Mouse (Mus musculus): Measurements from ENCODE around the gene Abcc5. TPM values are rescaled to one million over a fixed set of nuclear protein-coding genes. Genes with fewer than 3 reads are reported as not detected.

Abcc5 gene
- polyA plus RNA-seq, 1 experiment from 2014 or later: 131 TPM

DNA sequence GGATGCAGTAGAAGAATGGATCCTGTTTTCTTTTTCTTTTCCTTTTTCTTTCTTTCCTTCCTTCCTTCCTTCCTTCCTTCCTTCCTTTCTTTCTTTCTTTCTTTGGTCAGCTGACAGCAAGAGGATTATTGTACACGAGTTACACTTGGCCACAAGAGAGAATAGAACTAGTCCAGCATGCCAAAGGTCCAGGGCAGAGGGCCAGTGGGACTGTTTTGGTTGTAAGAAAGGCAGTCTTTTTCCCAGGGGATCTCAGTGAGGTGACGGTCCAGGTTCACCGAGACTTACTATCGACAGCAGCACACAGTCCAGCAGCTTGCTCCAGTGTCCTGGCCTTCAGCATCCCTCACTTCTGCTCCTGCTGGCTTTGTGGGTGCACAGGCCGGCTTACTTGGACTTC, 97.9 kb downstream of the Abcc5 start:
- 95% methylated on average over 5 of the region's 5 CpGs for WGBS
- H3K36me3 ChIP-seq: peaks cover 37% of the 10 kb centered on the region
- no peak for ATAC-seq (ENCODE audit: low FRiP score, low read depth)

GRCm38 (mm10) chr16:20325286-20325685, 100.9 kb downstream of the Abcc5 start, which contains the start of gene Cyp2ab1:
Cyp2ab1 (minus strand) TSS chr16:20325404.
- H3K4me3 ChIP-seq: no peak within 1 kb of the TSS
- H3K9ac ChIP-seq: no peak within 1 kb of the TSS
- no peak within 1 kb of the TSS for H3K4me2 ChIP-seq (replicated peaks)
- H3K36me3 ChIP-seq: peaks cover 13% of the 10 kb centered on the region
- H3K9me3 ChIP-seq: no peaks in the 10 kb centered on the region
- no peaks in the 10 kb centered on the region for H3K4me1 ChIP-seq
- no peak within 1 kb of the TSS for H3K27ac ChIP-seq
- ATAC-seq (ENCODE audit: low FRiP score, low read depth): no peak
- 77% methylated on average over 5 of the region's 5 CpGs for WGBS
- H3K27me3 ChIP-seq (replicated peaks): no peaks in the 10 kb centered on the region

More for the DNA sequence above, 97.9 kb downstream of the Abcc5 start:
- H3K9me3 ChIP-seq: no peaks in the 10 kb centered on the region
- no peak overlapping the region for H3K9ac ChIP-seq
- no peak overlapping the region for H3K4me2 ChIP-seq (replicated peaks)
- H3K27me3 ChIP-seq (replicated peaks): no peaks in the 10 kb centered on the region
- no peak overlapping the region for H3K4me3 ChIP-seq
- H3K4me1 ChIP-seq: no peaks in the 10 kb centered on the region
- no peak overlapping the region for H3K27ac ChIP-seq

DNA sequence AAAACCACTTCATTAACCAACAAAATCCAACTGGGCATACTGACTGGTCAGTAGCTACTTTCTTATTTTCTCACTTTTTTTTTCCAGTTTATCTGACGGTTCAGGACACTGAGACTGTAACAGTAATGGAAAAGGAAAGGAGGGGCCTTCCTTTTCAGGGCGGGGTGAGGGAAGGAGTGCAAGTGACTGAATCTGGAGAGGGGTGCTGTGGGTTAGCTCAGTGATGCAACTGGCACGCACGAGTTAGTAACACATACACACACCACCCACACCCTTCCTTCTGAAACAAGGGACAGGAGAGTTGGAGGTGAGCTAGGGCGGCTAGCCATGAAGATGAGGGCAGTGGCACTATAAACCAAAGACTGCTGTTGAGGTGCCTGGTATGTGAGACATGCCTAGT, 102.3 kb downstream of the Abcc5 start:
- Histone ChIP-seq H3K36me3 (peaks cover 4% of the 10 kb centered on the region; the same call in 1 of the 2 replicates), H3K9me3 (no peaks in the 10 kb centered on the region), H3K27me3 (replicated peaks) (no peaks in the 10 kb centered on the region), H3K9ac (no peak overlapping the region), H3K27ac (no peak overlapping the region), H3K4me2 (replicated peaks) (no peak overlapping the region), H3K4me1 (no peaks in the 10 kb centered on the region), H3K4me3 (no peak overlapping the region)
- WGBS: 79% methylated on average over 5 of the region's 5 CpGs
- ATAC-seq (ENCODE audit: low FRiP score, low read depth): no peak

DNA sequence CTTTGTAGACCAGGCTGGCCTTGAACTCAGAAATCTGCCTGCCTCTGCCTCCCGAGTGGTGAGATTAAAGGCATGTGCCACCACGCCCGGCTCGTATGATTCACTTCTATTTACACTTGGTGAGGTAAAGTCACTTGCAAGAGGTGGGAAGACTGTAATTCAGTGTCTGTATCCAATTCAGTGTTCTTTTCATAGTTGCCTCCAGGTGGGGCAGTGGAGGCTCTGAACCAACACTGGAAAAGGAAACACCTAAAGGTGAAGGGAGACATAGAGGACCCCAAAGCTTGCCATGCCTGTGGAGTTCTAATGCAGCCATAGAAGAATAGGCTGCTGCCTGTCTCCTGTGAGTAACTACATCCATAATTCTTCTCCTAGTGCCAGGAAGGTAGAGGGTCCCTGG, 103.9 kb downstream of the Abcc5 start:
- Histone ChIP-seq H3K4me1 (no peaks in the 10 kb centered on the region), H3K9me3 (no peaks in the 10 kb centered on the region), H3K27me3 (replicated peaks) (no peaks in the 10 kb centered on the region), H3K9ac (no peak overlapping the region), H3K4me2 (replicated peaks) (no peak overlapping the region), H3K4me3 (no peak overlapping the region), H3K27ac (no peak overlapping the region), H3K36me3 (no peaks in the 10 kb centered on the region)
- ATAC-seq (ENCODE audit: low FRiP score, low read depth): no peak
- WGBS: 90% methylated on average over 4 of the region's 4 CpGs

- 93% methylated on average over 6 of the region's 6 CpGs for WGBS
- Histone ChIP-seq H3K27ac (no peak overlapping the region), H3K36me3 (no peaks in the 10 kb centered on the region), H3K4me1 (no peaks in the 10 kb centered on the region), H3K4me3 (no peak overlapping the region), H3K9me3 (no peaks in the 10 kb centered on the region), H3K4me2 (replicated peaks) (no peak overlapping the region), H3K9ac (no peak overlapping the region), H3K27me3 (replicated peaks) (no peaks in the 10 kb centered on the region)
- ATAC-seq (ENCODE audit: low FRiP score, low read depth): no peak
Observed at GRCm38 (mm10) chr16:20316770-20317169, 109.4 kb downstream of the Abcc5 start.

- WGBS: 91% methylated on average over 4 of the region's 4 CpGs
Observed at GRCm38 (mm10) chr16:20315266-20315665, 110.9 kb downstream of the Abcc5 start.

GRCm38 (mm10) chr16:20312272-20312671, 113.9 kb downstream of the Abcc5 start:
- Histone ChIP-seq H3K4me3 (no peak overlapping the region), H3K9ac (no peak overlapping the region)

More at GRCm38 (mm10) chr16:20315266-20315665, 110.9 kb downstream of the Abcc5 start:
- ATAC-seq (ENCODE audit: low FRiP score, low read depth): no peak
- Histone ChIP-seq H3K4me3 (no peak overlapping the region), H3K4me2 (replicated peaks) (no peak overlapping the region), H3K36me3 (no peaks in the 10 kb centered on the region), H3K4me1 (no peaks in the 10 kb centered on the region), H3K27ac (no peak overlapping the region), H3K27me3 (replicated peaks) (no peaks in the 10 kb centered on the region), H3K9ac (no peak overlapping the region), H3K9me3 (no peaks in the 10 kb centered on the region)

DNA sequence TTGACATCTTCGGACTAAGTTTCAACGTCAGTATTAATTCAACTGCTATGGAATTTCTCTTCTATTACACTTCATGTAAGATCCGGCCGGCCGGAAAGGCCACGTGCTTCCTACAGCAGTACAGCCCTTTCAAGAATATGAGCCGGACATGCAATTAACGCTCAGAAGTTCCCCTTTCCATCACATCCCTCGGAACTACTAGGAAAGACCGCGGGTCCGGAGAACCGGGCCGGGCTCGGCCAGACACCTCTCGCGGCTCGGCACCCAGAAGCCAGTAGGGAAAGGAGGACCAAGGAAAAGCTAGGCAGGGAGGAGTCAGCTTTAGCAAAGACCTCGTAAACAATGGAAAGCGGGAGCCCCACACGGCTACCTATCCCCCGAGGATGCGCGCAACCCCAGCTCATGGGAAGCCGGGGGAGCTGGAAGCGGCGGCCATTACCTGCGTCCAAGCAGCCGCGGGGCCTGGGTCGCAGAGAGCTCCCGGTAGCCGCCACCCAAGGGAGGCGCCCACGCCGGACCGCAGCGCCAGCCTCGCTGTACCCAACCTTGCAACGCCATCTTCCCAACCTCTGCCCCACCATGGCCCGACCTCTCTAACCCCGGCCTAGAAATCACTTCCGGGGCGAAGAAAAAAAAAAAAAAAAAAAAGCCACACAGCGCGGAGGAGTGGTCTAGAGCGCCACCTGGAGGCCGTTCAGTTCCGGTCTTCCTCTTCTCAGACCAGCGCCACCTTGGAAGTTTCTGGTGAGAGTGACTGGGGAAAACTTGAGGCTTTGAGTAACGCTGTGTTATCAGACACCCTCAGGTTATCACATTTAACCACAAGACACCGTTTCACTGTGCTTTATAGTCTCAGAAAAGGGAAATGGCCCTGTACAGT, 124.2 kb downstream of the Abcc5 start, which contains the start of gene Parl:
TSS of gene Parl (minus strand) at position 618 of the 880 bp plus-strand sequence.
- H3K4me2 ChIP-seq (replicated peaks): peak within 1 kb of the TSS; percentile 73
- peaks cover 18% of the 10 kb centered on the region for H3K4me1 ChIP-seq
- no peaks in the 10 kb centered on the region for H3K9me3 ChIP-seq
- peaks cover 10% of the 10 kb centered on the region for H3K36me3 ChIP-seq
- under 1% methylated on average over 52 of the region's 52 CpGs for WGBS
- no peak within 1 kb of the TSS for H3K27ac ChIP-seq
- peak; percentile 89 for ATAC-seq (ENCODE audit: low FRiP score, low read depth)
- H3K27me3 ChIP-seq (replicated peaks): no peaks in the 10 kb centered on the region
- peak within 1 kb of the TSS; percentile 86 for H3K4me3 ChIP-seq
- peak within 1 kb of the TSS; percentile 76 for H3K9ac ChIP-seq

More at GRCm38 (mm10) chr16:20312272-20312671, 113.9 kb downstream of the Abcc5 start:
- Histone ChIP-seq H3K27ac (no peak overlapping the region), H3K9me3 (no peaks in the 10 kb centered on the region), H3K4me1 (no peaks in the 10 kb centered on the region), H3K27me3 (replicated peaks) (no peaks in the 10 kb centered on the region), H3K36me3 (no peaks in the 10 kb centered on the region), H3K4me2 (replicated peaks) (no peak overlapping the region)
- WGBS: 64% methylated on average over 14 of the region's 14 CpGs
- no peak for ATAC-seq (ENCODE audit: low FRiP score, low read depth)

DNA sequence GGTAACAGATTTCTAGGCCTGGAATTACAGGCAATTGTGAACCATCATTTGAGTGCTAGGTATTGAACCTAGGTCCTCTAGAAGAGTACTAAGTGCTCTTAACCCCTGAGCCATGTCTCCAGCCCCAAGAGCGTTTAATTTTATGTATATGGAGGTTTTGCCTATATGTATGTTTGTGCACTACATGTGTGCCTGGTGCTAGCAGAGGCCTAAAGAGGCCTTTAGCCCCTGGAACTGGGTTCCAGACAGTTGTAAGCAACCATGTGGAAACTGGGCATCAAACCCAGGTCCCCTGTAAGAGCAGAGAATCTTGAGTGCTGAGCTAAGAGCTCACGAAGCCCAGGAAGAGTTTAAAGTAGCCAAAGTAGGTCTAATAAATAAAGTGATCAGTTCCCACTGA, 126.1 kb downstream of the Abcc5 start:
- Histone ChIP-seq H3K4me2 (replicated peaks) (peak overlapping the region; percentile 73; the same call in 1 of the 2 replicates), H3K27me3 (replicated peaks) (no peaks in the 10 kb centered on the region), H3K4me1 (peaks cover 18% of the 10 kb centered on the region), H3K36me3 (peaks cover 26% of the 10 kb centered on the region), H3K9me3 (no peaks in the 10 kb centered on the region), H3K4me3 (no peak overlapping the region), H3K27ac (no peak overlapping the region), H3K9ac (no peak overlapping the region)
- ATAC-seq (ENCODE audit: low FRiP score, low read depth): no peak
- 98% methylated on average over 2 of the region's 2 CpGs for WGBS

Other genes starting within 250 kb of the Abcc5 start
- gene Map6d1, start 185.0 kb downstream of the Abcc5 start, polyA plus RNA-seq (2016; fragmentation: Nextera tagmentation; extraction: Ambion mirVana): 1.5 TPM in 2 replicates
- gene Parl, start 124.0 kb downstream of the Abcc5 start, polyA plus RNA-seq (2016; fragmentation: Nextera tagmentation; extraction: Ambion mirVana): 91.7 and 98.8 TPM in 2 replicates
- gene Cyp2ab1, start 101.0 kb downstream of the Abcc5 start, polyA plus RNA-seq (2016; fragmentation: Nextera tagmentation; extraction: Ambion mirVana): not detected in 2 replicates
- gene Eif2b5, start 72.4 kb upstream of the Abcc5 start, polyA plus RNA-seq (2016; fragmentation: Nextera tagmentation; extraction: Ambion mirVana): 121 and 125 TPM in 2 replicates
- 48.2 and 54.9 TPM in 2 replicates for gene Dvl3, start 90.6 kb upstream of the Abcc5 start, polyA plus RNA-seq (2016; fragmentation: Nextera tagmentation; extraction: Ambion mirVana)
- gene Ap2m1, start 109.1 kb upstream of the Abcc5 start, polyA plus RNA-seq (2016; fragmentation: Nextera tagmentation; extraction: Ambion mirVana): 922 and 966 TPM in 2 replicates
- gene Abcf3, start 122.2 kb upstream of the Abcc5 start, polyA plus RNA-seq (2016; fragmentation: Nextera tagmentation; extraction: Ambion mirVana): 70.9 and 81.2 TPM in 2 replicates
- gene Vwa5b2, start 163.1 kb upstream of the Abcc5 start, polyA plus RNA-seq (2016; fragmentation: Nextera tagmentation; extraction: Ambion mirVana): 12.7 and 14.0 TPM in 2 replicates
- gene Eef1akmt4, start 185.2 kb upstream of the Abcc5 start, polyA plus RNA-seq (2016; fragmentation: Nextera tagmentation; extraction: Ambion mirVana): 18.7 and 21.2 TPM in 2 replicates
- gene Gm49333, start 185.2 kb upstream of the Abcc5 start, polyA plus RNA-seq (2016; fragmentation: Nextera tagmentation; extraction: Ambion mirVana): not detected in 2 replicates
- 43.3 and 44.5 TPM in 2 replicates for gene Alg3, start 185.3 kb upstream of the Abcc5 start, polyA plus RNA-seq (2016; fragmentation: Nextera tagmentation; extraction: Ambion mirVana)
- gene Camk2n2, start 194.9 kb upstream of the Abcc5 start, polyA plus RNA-seq (2016; fragmentation: Nextera tagmentation; extraction: Ambion mirVana): 11.9 and 12.3 TPM in 2 replicates
- 6.9 and 8.0 TPM in 2 replicates for gene Ece2, start 203.4 kb upstream of the Abcc5 start, polyA plus RNA-seq (2016; fragmentation: Nextera tagmentation; extraction: Ambion mirVana)
- gene Psmd2, start 225.3 kb upstream of the Abcc5 start, polyA plus RNA-seq (2016; fragmentation: Nextera tagmentation; extraction: Ambion mirVana): 412 and 424 TPM in 2 replicates
- gene Eif4g1, start 241.9 kb upstream of the Abcc5 start, polyA plus RNA-seq (2016; fragmentation: Nextera tagmentation; extraction: Ambion mirVana): 183 and 190 TPM in 2 replicates

Measured in neural tube, embryonic 12.5 days (tissue).